Mouse (Mus musculus): Measurements from ENCODE around the gene Wdr86.
A peak's percentile ranks its signal among the peaks of the same experiment; 100 is the strongest.

Gene Wdr86

DNA sequence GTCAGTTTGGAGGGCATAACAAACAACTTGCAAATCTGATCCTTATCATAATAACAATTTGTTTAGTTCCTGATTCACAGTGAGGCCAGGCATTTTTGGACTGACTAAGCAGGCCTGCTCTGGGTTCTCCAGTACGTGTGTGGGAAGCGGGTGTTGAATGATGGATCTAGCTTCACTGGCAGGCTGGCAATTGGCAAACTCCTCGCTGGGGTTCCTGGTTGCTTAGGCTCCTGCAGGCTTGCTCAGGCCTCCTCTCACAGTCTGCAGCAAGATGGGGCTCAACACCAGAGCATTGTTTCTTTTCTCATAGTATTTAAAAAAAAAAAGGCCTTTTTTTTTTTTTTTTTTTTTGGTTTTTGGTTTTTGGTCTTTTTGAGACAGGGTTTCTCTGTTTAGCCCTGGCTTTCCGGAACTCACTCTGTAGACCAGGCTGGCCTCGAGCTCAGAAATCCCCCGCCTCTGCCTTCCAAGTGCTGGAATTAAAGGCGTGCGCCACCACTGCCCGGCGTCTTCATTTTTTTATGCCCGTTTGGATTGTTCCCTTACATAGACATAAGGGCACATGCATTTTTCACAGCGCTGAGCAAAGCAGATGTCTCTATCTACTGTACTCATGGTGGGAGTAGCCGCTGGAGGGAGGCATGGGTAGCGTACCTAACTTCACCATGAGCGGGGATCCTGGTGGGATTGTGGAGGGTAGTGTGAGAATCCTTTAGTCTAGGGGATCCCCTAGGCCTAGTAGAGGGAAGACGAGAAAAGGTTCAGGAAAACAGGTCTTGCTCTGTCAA, 45.8 kb downstream of the Wdr86 start:
- peak; percentile 24 for DNase-seq (ENCODE audit: low spot score)

DNA sequence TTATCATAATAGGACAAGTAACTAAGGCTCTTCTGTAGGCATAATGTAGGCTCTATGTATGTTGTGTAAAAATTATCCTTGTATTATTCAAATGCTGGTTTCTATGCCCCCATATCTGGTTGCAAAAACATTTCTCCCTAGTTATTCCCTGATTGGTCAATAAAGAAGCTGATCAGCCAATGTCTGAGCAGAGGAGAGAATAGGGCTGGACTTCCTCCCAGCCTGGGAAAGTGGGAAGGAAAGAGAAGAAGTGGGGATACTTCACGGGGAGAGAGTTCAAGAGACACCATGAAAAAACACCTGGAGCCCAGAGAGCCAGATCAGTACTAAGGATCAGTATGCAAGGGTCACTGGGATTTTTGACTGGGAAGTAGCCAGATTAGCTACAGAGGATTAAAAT, 49.1 kb downstream of the Wdr86 start:
- DNase-seq (ENCODE audit: low spot score), result no peak

DNA sequence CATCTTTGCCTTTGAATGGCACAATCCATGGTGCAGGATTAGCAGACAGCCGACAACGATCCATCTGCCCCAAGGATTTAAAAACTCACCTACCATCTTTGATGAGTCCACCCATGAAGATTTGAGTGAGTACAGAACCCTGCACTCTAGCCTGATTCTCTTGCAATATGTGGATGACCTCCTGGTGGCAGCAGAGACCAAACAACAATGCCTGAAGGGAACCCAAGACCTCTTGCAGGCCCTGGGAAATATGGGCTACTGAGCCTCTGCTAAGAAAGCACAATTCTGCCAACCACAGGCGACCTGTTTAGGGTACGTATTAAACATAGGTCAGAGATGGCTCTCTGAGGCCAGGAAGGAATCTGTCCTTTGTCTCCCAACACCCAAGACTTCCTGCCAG, 56.3 kb downstream of the Wdr86 start:
- DNase-seq (ENCODE audit: low spot score), result peak; percentile 84
